Mouse (Mus musculus): ENCODE results near the gene Dkk2. TPM values are rescaled to one million over a fixed set of nuclear protein-coding genes. Genes with fewer than 3 reads are reported as not detected.
A peak's percentile ranks its signal among the peaks of the same experiment; 100 is the strongest.
"Not testable (repeated sequence)": the region's sequence is repeated elsewhere in the genome, so short reads cannot be mapped to it uniquely, and the experiment has no call there.

Dkk2 gene
- 0.28 and 0.35 TPM in 2 replicates for polyA plus RNA-seq (2015; fragmentation: Nextera tagmentation; extraction: Ambion mirVana)

DNA sequence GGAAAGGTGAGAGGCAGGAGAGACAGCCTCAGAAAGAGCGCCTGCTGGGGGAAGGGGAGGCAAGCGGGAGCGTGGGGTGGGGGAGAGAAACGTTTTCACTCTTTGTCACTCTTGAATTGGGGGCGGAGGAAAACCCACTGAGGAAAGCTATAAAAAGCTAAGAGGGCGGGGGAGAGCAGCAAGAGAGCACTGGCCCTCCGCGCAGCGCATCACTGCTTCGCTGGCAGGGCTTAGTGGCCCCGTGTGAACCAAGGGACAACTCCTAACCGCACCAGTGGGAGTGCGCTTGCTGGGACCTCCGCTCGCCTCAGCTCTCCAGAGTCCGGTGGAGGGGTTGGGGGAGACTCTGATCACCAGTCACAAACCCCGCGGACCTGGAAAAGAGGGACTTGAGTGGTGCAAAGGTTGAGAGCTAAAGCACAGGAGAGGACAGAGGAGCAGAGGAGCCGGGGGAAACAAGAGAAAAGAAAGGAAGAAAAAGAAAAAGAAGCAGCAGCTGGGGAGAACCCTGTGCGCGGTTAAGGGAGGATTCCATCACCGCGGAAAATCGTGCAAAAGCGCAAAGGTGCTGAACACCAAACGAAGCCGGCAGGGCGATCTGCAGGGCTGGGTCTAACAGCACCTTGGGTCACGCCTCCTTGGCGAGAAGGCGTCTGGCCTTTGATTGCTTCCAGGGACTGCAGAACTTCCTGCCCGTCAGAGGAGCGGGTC is at the start of gene Dkk2:
TSS of gene Dkk2 (plus strand) at position 181 of the 711 bp plus-strand sequence.
- Histone ChIP-seq H3K4me3 (ENCODE audit: low read depth, low read length) (peak within 1 kb of the TSS; percentile 19), H3K4me2 (ENCODE audit: low read depth, low read length) (peak within 1 kb of the TSS; percentile 36), H3K4me1 (ENCODE audit: control insufficient read depth, low read depth, low read length) (no peaks in the 10 kb centered on the region; the same call in 1 of the 2 replicates), H3K27ac (ENCODE audit: low read length) (no peak within 1 kb of the TSS), H3K9ac (ENCODE audit: low read depth, low read length) (no peak within 1 kb of the TSS), H3K27me3 (ENCODE audit: control insufficient read depth, insufficient read depth, low read depth, low read length) (peaks cover 24% of the 10 kb centered on the region), H3K9me3 (replicated peaks; ENCODE audit: control insufficient read depth, low read length) (no peaks in the 10 kb centered on the region), H3K36me3 (ENCODE audit: control insufficient read depth, insufficient read depth) (no peaks in the 10 kb centered on the region)
- no peak for ATAC-seq (ENCODE audit: low read depth)
- WGBS (ENCODE audit: insufficient replicate concordance) = 1% methylated on average over 33 of the region's 33 CpGs

DNA sequence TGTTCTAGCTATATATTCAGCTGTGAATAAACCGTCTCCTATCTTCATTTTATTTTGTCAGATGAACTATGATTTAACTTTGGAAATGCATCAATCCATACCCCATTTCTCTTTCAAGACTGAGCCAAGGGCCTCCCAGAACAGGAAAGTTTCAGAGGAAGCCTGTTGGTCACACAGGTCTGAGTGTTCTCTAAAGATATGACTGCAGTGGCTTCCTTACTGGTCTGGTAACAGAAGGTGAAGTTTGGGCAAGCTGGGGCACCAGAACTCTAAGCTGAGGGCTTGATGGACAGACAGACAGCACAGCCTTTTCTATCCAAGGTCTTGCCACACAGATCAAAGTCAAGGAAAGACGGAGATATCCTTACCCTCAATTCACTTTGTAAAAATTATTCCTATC is 48.4 kb upstream of the Dkk2 start:
- H3K4me3 ChIP-seq (ENCODE audit: low read depth, low read length) = no peak overlapping the region
- no peaks in the 10 kb centered on the region for H3K9me3 ChIP-seq (replicated peaks; ENCODE audit: control insufficient read depth, low read length)
- no peak overlapping the region for H3K4me2 ChIP-seq (ENCODE audit: low read depth, low read length)
- no peaks in the 10 kb centered on the region for H3K27me3 ChIP-seq (ENCODE audit: control insufficient read depth, insufficient read depth, low read depth, low read length)
- H3K9ac ChIP-seq (ENCODE audit: low read depth, low read length) = no peak overlapping the region
- 31% methylated on average over 2 of the region's 2 CpGs for WGBS (ENCODE audit: insufficient replicate concordance)
- no peak for ATAC-seq (ENCODE audit: low read depth)
- H3K4me1 ChIP-seq (ENCODE audit: control insufficient read depth, low read depth, low read length) = no peaks in the 10 kb centered on the region
- H3K36me3 ChIP-seq (ENCODE audit: control insufficient read depth, insufficient read depth) = no peaks in the 10 kb centered on the region
- no peak overlapping the region for H3K27ac ChIP-seq (ENCODE audit: low read length)

DNA sequence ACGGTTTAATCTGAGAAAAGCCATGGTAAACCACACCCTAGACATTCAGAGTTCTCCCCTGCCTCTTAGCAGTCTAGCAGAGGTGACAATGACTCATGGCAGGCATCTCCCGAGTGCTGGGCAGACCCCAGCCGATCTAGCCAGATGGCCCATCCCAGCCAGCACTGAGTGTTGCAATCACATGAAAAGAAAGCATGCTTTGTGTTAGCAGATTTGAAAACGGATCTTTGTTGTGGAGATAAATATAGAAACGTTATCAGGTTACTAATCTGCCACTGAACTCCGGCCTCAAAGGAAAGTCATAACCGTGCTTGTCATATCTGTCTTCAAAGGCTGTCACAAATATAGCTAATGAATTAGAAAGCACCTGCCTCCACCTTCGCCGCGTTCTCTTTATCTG is 47.4 kb upstream of the Dkk2 start:
- Histone ChIP-seq H3K9me3 (replicated peaks; ENCODE audit: control insufficient read depth, low read length) (no peaks in the 10 kb centered on the region), H3K4me3 (ENCODE audit: low read depth, low read length) (no peak overlapping the region), H3K36me3 (ENCODE audit: control insufficient read depth, insufficient read depth) (no peaks in the 10 kb centered on the region), H3K27ac (ENCODE audit: low read length) (no peak overlapping the region), H3K4me2 (ENCODE audit: low read depth, low read length) (peak overlapping the region; percentile 13; the same call in 1 of the 2 replicates), H3K9ac (ENCODE audit: low read depth, low read length) (no peak overlapping the region), H3K27me3 (ENCODE audit: control insufficient read depth, insufficient read depth, low read depth, low read length) (no peaks in the 10 kb centered on the region), H3K4me1 (ENCODE audit: control insufficient read depth, low read depth, low read length) (no peaks in the 10 kb centered on the region)
- WGBS (ENCODE audit: insufficient replicate concordance) = 12% methylated on average over 10 of the region's 10 CpGs
- no peak for ATAC-seq (ENCODE audit: low read depth)

DNA sequence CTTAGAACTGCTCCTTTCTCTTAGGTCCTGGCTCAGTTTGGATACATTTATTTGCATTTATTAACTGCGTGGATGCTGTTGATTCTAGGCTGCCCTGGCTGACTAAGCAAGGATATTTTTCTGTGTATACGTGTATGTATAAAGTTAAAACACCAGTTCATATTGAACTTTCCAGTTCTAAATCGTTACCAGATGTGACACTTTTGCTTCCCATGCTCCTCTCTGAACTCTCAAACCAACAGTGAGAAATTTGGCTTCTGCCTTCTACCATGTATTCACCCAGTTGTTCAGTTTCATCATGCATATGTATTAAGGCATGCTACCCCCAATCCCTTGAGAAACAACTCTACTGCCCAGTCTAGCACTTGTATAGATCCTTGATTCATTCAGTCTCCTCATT is 45.0 kb upstream of the Dkk2 start:
- WGBS (ENCODE audit: insufficient replicate concordance) = 53% methylated on average over 3 of the region's 3 CpGs
- no peak overlapping the region for H3K9ac ChIP-seq (ENCODE audit: low read depth, low read length)
- no peaks in the 10 kb centered on the region for H3K27me3 ChIP-seq (ENCODE audit: control insufficient read depth, insufficient read depth, low read depth, low read length)
- no peak overlapping the region for H3K4me2 ChIP-seq (ENCODE audit: low read depth, low read length)
- no peaks in the 10 kb centered on the region for H3K9me3 ChIP-seq (replicated peaks; ENCODE audit: control insufficient read depth, low read length)
- H3K27ac ChIP-seq (ENCODE audit: low read length) = no peak overlapping the region
- H3K4me3 ChIP-seq (ENCODE audit: low read depth, low read length) = no peak overlapping the region
- no peaks in the 10 kb centered on the region for H3K36me3 ChIP-seq (ENCODE audit: control insufficient read depth, insufficient read depth)
- ATAC-seq (ENCODE audit: low read depth) = no peak
- no peaks in the 10 kb centered on the region for H3K4me1 ChIP-seq (ENCODE audit: control insufficient read depth, low read depth, low read length)

DNA sequence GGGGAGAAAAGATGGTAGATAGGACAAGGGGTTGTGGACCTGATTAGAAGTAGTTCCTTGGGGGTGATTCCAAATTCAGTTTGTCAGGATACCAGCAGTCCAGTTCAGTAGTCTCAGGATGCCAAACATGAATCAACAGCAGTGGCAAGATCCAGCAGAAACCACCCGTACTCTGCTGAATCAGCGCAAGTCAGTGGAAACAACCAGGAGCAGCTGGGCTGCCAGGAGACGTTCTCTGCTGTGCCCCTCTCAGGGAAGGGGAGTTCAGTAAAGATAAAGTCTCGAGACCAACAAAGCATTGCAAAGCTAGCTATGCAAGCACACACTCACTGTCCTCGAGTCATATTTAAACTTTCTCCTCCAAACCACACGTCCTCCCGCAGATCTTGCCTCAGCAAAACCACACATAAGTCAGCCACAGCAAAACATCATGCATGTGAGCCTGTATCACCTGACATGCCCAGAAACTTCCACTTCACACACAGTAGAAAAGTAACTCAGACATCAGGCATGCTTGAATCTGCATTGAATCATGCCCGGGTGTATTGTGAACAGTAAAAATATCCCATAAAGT is 34.1 kb upstream of the Dkk2 start:
- Histone ChIP-seq H3K4me1 (ENCODE audit: control insufficient read depth, low read depth, low read length) (no peaks in the 10 kb centered on the region), H3K4me2 (ENCODE audit: low read depth, low read length) (no peak overlapping the region), H3K27me3 (ENCODE audit: control insufficient read depth, insufficient read depth, low read depth, low read length) (no peaks in the 10 kb centered on the region), H3K9ac (ENCODE audit: low read depth, low read length) (no peak overlapping the region), H3K9me3 (replicated peaks; ENCODE audit: control insufficient read depth, low read length) (no peaks in the 10 kb centered on the region), H3K36me3 (ENCODE audit: control insufficient read depth, insufficient read depth) (no peaks in the 10 kb centered on the region), H3K27ac (ENCODE audit: low read length) (no peak overlapping the region), H3K4me3 (ENCODE audit: low read depth, low read length) (no peak overlapping the region)
- WGBS (ENCODE audit: insufficient replicate concordance) = 56% methylated on average over 8 of the region's 8 CpGs
- ATAC-seq (ENCODE audit: low read depth) = no peak

DNA sequence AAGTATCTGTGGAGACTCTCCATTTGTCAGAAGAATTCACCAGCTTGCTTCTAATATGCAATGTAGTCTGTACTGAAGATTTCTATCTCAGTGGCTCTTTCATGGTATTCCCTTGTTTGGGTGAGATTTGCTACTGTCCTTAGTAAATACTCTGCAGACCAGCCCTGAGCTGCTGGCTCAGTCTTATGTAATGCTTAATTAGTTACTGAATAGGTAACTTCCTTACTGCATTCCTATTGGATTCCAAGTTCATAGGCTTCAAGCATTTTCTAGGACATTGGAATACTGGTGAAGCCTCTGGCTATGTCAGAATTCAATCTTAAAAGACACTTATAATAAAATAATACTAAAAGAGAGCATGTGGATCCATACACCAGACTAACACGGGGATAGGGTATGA is 22.3 kb upstream of the Dkk2 start:
- not testable (repeated sequence) for H3K36me3 ChIP-seq (ENCODE audit: control insufficient read depth, insufficient read depth)

GRCm38 (mm10) chr3:132063374-132063773 is 21.7 kb upstream of the Dkk2 start:
- H3K27ac ChIP-seq (ENCODE audit: low read length) = no peak overlapping the region
- H3K27me3 ChIP-seq (ENCODE audit: control insufficient read depth, insufficient read depth, low read depth, low read length) = no peaks in the 10 kb centered on the region
- no peak for ATAC-seq (ENCODE audit: low read depth)
- H3K4me3 ChIP-seq (ENCODE audit: low read depth, low read length) = no peak overlapping the region
- no peak overlapping the region for H3K4me2 ChIP-seq (ENCODE audit: low read depth, low read length)
- no peaks in the 10 kb centered on the region for H3K36me3 ChIP-seq (ENCODE audit: control insufficient read depth, insufficient read depth)
- WGBS (ENCODE audit: insufficient replicate concordance) = 70% methylated on average over 3 of the region's 3 CpGs
- no peaks in the 10 kb centered on the region for H3K9me3 ChIP-seq (replicated peaks; ENCODE audit: control insufficient read depth, low read length)
- no peak overlapping the region for H3K9ac ChIP-seq (ENCODE audit: low read depth, low read length)
- no peaks in the 10 kb centered on the region for H3K4me1 ChIP-seq (ENCODE audit: control insufficient read depth, low read depth, low read length)

More for the DNA sequence above, 22.3 kb upstream of the Dkk2 start:
- not testable (repeated sequence) for H3K4me2 ChIP-seq (ENCODE audit: low read depth, low read length); H3K4me1 ChIP-seq (ENCODE audit: control insufficient read depth, low read depth, low read length); H3K9me3 ChIP-seq (replicated peaks; ENCODE audit: control insufficient read depth, low read length); H3K27ac ChIP-seq (ENCODE audit: low read length); H3K9ac ChIP-seq (ENCODE audit: low read depth, low read length); ATAC-seq (ENCODE audit: low read depth); H3K27me3 ChIP-seq (ENCODE audit: control insufficient read depth, insufficient read depth, low read depth, low read length); H3K4me3 ChIP-seq (ENCODE audit: low read depth, low read length)
- WGBS (ENCODE audit: insufficient replicate concordance) = 52% methylated on average over 1 of the region's 1 CpGs

GRCm38 (mm10) chr3:132063966-132064365 is 21.1 kb upstream of the Dkk2 start:
- Histone ChIP-seq H3K9ac (ENCODE audit: low read depth, low read length) (no peak overlapping the region), H3K27ac (ENCODE audit: low read length) (no peak overlapping the region), H3K4me2 (ENCODE audit: low read depth, low read length) (no peak overlapping the region), H3K27me3 (ENCODE audit: control insufficient read depth, insufficient read depth, low read depth, low read length) (no peaks in the 10 kb centered on the region), H3K36me3 (ENCODE audit: control insufficient read depth, insufficient read depth) (no peaks in the 10 kb centered on the region), H3K9me3 (replicated peaks; ENCODE audit: control insufficient read depth, low read length) (no peaks in the 10 kb centered on the region), H3K4me3 (ENCODE audit: low read depth, low read length) (no peak overlapping the region), H3K4me1 (ENCODE audit: control insufficient read depth, low read depth, low read length) (no peaks in the 10 kb centered on the region)
- WGBS (ENCODE audit: insufficient replicate concordance) = 42% methylated on average over 4 of the region's 4 CpGs
- no peak for ATAC-seq (ENCODE audit: low read depth)

- ATAC-seq (ENCODE audit: low read depth) = no peak
- no peak overlapping the region for H3K4me3 ChIP-seq (ENCODE audit: low read depth, low read length)
- no peaks in the 10 kb centered on the region for H3K36me3 ChIP-seq (ENCODE audit: control insufficient read depth, insufficient read depth)
- H3K4me1 ChIP-seq (ENCODE audit: control insufficient read depth, low read depth, low read length) = no peaks in the 10 kb centered on the region
- no peak overlapping the region for H3K4me2 ChIP-seq (ENCODE audit: low read depth, low read length)
- no peak overlapping the region for H3K27ac ChIP-seq (ENCODE audit: low read length)
- 48% methylated on average over 1 of the region's 1 CpGs for WGBS (ENCODE audit: insufficient replicate concordance)
- no peaks in the 10 kb centered on the region for H3K9me3 ChIP-seq (replicated peaks; ENCODE audit: control insufficient read depth, low read length)
- no peaks in the 10 kb centered on the region for H3K27me3 ChIP-seq (ENCODE audit: control insufficient read depth, insufficient read depth, low read depth, low read length)
- H3K9ac ChIP-seq (ENCODE audit: low read depth, low read length) = no peak overlapping the region
Observed at GRCm38 (mm10) chr3:132064920-132065319, 20.2 kb upstream of the Dkk2 start.

Data from liver, embryonic 16.5 days (tissue).